Mouse (Mus musculus): ENCODE data around the gene Fat4. TPM values are rescaled to one million over a fixed set of nuclear protein-coding genes. Genes with fewer than 3 reads are reported as not detected.
A peak's percentile ranks its signal among the peaks of the same experiment; 100 is the strongest.

Gene Fat4
- polyA plus RNA-seq, 1 experiment from 2014 or later: 3.1 TPM

GRCm38 (mm10) chr3:38967480-38967879 is 80.7 kb downstream of the Fat4 start:
- Histone ChIP-seq H3K4me1 (no peaks in the 10 kb centered on the region), H3K9me3 (no peaks in the 10 kb centered on the region), H3K27me3 (replicated peaks) (no peaks in the 10 kb centered on the region), H3K27ac (replicated peaks) (no peak overlapping the region), H3K36me3 (peaks cover 37% of the 10 kb centered on the region), H3K4me2 (no peak overlapping the region), H3K9ac (no peak overlapping the region), H3K4me3 (no peak overlapping the region)
- ATAC-seq (ENCODE audit: extremely low read depth, insufficient number of reproducible peaks, low FRiP score, low TSS enrichment): no peak

DNA sequence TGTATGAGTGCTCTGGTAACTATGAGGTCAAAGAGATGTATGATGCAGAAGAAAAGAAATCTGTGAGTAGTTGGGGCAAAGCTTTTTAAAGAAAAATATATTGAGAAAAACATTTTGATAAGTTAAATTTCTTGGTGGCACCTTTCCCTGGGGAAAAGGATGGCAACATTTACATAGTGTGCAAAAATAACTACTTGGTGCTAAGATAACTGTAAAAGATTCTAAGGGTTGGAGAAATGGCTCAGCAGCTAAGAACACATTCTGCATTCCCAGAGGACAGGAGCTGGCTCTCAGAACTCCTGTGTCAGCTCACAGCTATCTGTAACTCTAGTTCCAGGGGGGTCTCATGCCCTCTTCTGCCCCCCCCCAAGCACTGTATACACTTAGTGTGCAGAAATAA is 99.6 kb downstream of the Fat4 start:
- no peak overlapping the region for H3K9ac ChIP-seq

GRCm38 (mm10) chr3:38989181-38989580 is 102.4 kb downstream of the Fat4 start:
- H3K36me3 ChIP-seq: peaks cover 42% of the 10 kb centered on the region
- ATAC-seq (ENCODE audit: extremely low read depth, insufficient number of reproducible peaks, low FRiP score, low TSS enrichment): no peak
- no peaks in the 10 kb centered on the region for H3K4me1 ChIP-seq
- no peaks in the 10 kb centered on the region for H3K27me3 ChIP-seq (replicated peaks)
- no peak overlapping the region for H3K27ac ChIP-seq (replicated peaks)
- WGBS: 75% methylated on average over 3 of the region's 3 CpGs
- H3K9me3 ChIP-seq: 0 out of 2 replicates have a peak, but pooled peaks cover 3% of the 10 kb centered on the region
- no peak overlapping the region for H3K4me3 ChIP-seq
- H3K4me2 ChIP-seq: no peak overlapping the region
- no peak overlapping the region for H3K9ac ChIP-seq

More for the DNA sequence above, 99.6 kb downstream of the Fat4 start:
- Histone ChIP-seq H3K4me2 (no peak overlapping the region), H3K27me3 (replicated peaks) (no peaks in the 10 kb centered on the region), H3K4me1 (no peaks in the 10 kb centered on the region), H3K27ac (replicated peaks) (no peak overlapping the region), H3K4me3 (no peak overlapping the region), H3K36me3 (peaks cover 60% of the 10 kb centered on the region), H3K9me3 (0 out of 2 replicates have a peak, but pooled peaks cover 3% of the 10 kb centered on the region)
- no peak for ATAC-seq (ENCODE audit: extremely low read depth, insufficient number of reproducible peaks, low FRiP score, low TSS enrichment)

GRCm38 (mm10) chr3:39000011-39000410 is 113.3 kb downstream of the Fat4 start:
- H3K4me1 ChIP-seq: 0 out of 2 replicates have a peak, but pooled peaks cover 4% of the 10 kb centered on the region
- H3K4me3 ChIP-seq: no peak overlapping the region
- H3K9me3 ChIP-seq: no peaks in the 10 kb centered on the region
- peaks cover 72% of the 10 kb centered on the region for H3K36me3 ChIP-seq
- 46% methylated on average over 3 of the region's 3 CpGs for WGBS
- no peak overlapping the region for H3K9ac ChIP-seq
- no peak overlapping the region for H3K27ac ChIP-seq (replicated peaks)
- H3K27me3 ChIP-seq (replicated peaks): no peaks in the 10 kb centered on the region
- H3K4me2 ChIP-seq: no peak overlapping the region
- no peak for ATAC-seq (ENCODE audit: extremely low read depth, insufficient number of reproducible peaks, low FRiP score, low TSS enrichment)

- Histone ChIP-seq H3K4me1 (no peaks in the 10 kb centered on the region; the same call in 1 of the 2 replicates), H3K36me3 (peaks cover 66% of the 10 kb centered on the region), H3K27me3 (replicated peaks) (no peaks in the 10 kb centered on the region), H3K27ac (replicated peaks) (no peak overlapping the region), H3K4me3 (no peak overlapping the region), H3K4me2 (no peak overlapping the region), H3K9me3 (no peaks in the 10 kb centered on the region), H3K9ac (no peak overlapping the region)
- WGBS: 77% methylated on average over 7 of the region's 7 CpGs
- ATAC-seq (ENCODE audit: extremely low read depth, insufficient number of reproducible peaks, low FRiP score, low TSS enrichment): no peak
Measured at GRCm38 (mm10) chr3:39010544-39010943, 123.8 kb downstream of the Fat4 start.

GRCm38 (mm10) chr3:39017633-39018032 is 130.9 kb downstream of the Fat4 start:
- Histone ChIP-seq H3K36me3 (peaks cover 7% of the 10 kb centered on the region; the same call in 1 of the 2 replicates), H3K9ac (no peak overlapping the region)

DNA sequence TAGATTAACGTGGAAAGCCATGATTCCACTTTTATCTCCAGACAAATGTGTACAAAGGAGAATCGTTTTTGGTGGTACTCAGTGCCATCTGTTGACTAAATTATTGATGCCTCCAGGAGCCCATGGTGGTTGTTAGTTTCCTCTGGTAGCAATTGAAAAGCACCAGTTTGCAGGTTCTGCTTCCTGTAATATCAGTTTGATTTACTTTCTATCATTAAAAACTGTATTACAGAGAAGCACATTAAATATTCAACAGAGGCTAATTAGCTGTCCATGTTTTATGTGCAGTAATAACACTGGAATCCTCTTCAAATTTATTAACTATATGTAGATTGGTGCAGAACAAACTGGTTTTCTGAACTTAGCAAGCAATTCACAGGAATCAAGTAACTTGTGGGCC is 149.4 kb downstream of the Fat4 start:
- Histone ChIP-seq H3K4me1 (no peaks in the 10 kb centered on the region), H3K27ac (replicated peaks) (no peak overlapping the region), H3K4me2 (no peak overlapping the region), H3K9me3 (no peaks in the 10 kb centered on the region), H3K9ac (no peak overlapping the region), H3K4me3 (no peak overlapping the region), H3K27me3 (replicated peaks) (no peaks in the 10 kb centered on the region), H3K36me3 (no peaks in the 10 kb centered on the region)
- no peak for ATAC-seq (ENCODE audit: extremely low read depth, insufficient number of reproducible peaks, low FRiP score, low TSS enrichment)
- WGBS: 60% methylated on average over 2 of the region's 2 CpGs

More at GRCm38 (mm10) chr3:39017633-39018032, 130.9 kb downstream of the Fat4 start:
- Histone ChIP-seq H3K9me3 (no peaks in the 10 kb centered on the region), H3K27me3 (replicated peaks) (no peaks in the 10 kb centered on the region), H3K27ac (replicated peaks) (no peak overlapping the region), H3K4me3 (no peak overlapping the region), H3K4me2 (no peak overlapping the region), H3K4me1 (no peaks in the 10 kb centered on the region; the same call in 1 of the 2 replicates)
- no peak for ATAC-seq (ENCODE audit: extremely low read depth, insufficient number of reproducible peaks, low FRiP score, low TSS enrichment)
- 52% methylated on average over 1 of the region's 1 CpGs for WGBS

DNA sequence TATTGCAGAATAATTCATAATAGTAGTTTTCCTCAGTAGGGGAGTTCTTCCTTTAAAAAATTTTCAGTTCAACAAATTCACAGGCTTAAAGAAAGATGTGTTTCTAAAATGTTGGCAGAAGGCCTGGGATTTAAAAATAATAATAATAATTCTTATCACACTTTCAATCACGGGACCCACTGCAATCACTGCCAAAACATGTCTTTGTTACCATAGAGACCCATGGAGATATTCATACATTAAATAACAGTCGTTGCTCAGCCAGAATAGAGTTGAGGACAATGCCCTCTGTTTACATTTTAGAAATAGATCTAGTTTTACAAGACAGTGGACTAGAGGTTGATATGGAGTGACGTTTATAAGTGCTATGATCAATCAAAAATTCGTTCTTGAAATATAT is 159.7 kb downstream of the Fat4 start:
- Histone ChIP-seq H3K4me3 (no peak overlapping the region), H3K36me3 (no peaks in the 10 kb centered on the region), H3K27ac (replicated peaks) (no peak overlapping the region), H3K27me3 (replicated peaks) (no peaks in the 10 kb centered on the region), H3K4me2 (no peak overlapping the region), H3K4me1 (peaks cover 16% of the 10 kb centered on the region), H3K9me3 (no peaks in the 10 kb centered on the region), H3K9ac (no peak overlapping the region)
- WGBS: 53% methylated on average over 4 of the region's 4 CpGs
- ATAC-seq (ENCODE audit: extremely low read depth, insufficient number of reproducible peaks, low FRiP score, low TSS enrichment): no peak

DNA sequence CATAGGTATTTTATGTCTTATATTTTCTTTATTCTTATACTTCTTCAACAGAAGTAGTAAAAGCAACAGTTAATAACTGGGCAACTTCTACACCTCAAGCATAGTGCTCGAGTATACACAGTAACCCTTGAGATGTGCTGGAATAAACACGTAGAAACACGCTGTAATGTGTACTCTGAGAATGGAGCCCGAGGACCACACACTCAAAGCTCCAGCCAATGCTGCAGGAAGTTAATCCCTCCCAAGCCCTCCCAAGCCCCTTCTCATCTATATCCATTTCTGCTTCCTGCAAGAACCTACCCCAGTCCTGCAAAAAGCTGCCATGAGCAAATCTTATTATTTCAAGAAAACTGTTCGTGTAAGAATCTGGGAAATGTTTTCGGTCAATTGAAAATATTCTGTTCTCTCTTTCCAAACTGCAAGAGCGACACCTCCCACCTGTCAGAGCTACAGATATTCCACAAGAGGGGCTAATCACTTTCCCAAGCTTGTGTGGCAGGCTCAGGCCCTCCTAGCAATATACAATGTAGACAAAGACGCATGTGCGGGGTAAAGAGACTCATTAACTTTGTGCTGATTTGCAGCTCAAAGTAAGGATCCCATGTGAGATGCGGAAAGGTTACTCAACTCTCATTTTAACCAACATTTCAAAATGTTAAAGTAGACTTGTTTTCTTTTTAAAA is 161.0 kb downstream of the Fat4 start:
- no peak overlapping the region for H3K9ac ChIP-seq
- no peak overlapping the region for H3K4me3 ChIP-seq
- no peak for ATAC-seq (ENCODE audit: extremely low read depth, insufficient number of reproducible peaks, low FRiP score, low TSS enrichment)
- H3K9me3 ChIP-seq: no peaks in the 10 kb centered on the region
- H3K36me3 ChIP-seq: no peaks in the 10 kb centered on the region
- 75% methylated on average over 10 of the region's 10 CpGs for WGBS
- no peak overlapping the region for H3K27ac ChIP-seq (replicated peaks)
- peaks cover 16% of the 10 kb centered on the region for H3K4me1 ChIP-seq
- no peak overlapping the region for H3K4me2 ChIP-seq
- H3K27me3 ChIP-seq (replicated peaks): no peaks in the 10 kb centered on the region

GRCm38 (mm10) chr3:39048304-39048667 is 161.5 kb downstream of the Fat4 start:
- 74% methylated on average over 5 of the region's 5 CpGs for WGBS
- no peak for ATAC-seq (ENCODE audit: extremely low read depth, insufficient number of reproducible peaks, low FRiP score, low TSS enrichment)
- Histone ChIP-seq H3K36me3 (no peaks in the 10 kb centered on the region), H3K9me3 (no peaks in the 10 kb centered on the region), H3K4me1 (peaks cover 16% of the 10 kb centered on the region), H3K4me2 (no peak overlapping the region), H3K9ac (no peak overlapping the region), H3K27me3 (replicated peaks) (no peaks in the 10 kb centered on the region), H3K27ac (replicated peaks) (no peak overlapping the region), H3K4me3 (no peak overlapping the region)

DNA sequence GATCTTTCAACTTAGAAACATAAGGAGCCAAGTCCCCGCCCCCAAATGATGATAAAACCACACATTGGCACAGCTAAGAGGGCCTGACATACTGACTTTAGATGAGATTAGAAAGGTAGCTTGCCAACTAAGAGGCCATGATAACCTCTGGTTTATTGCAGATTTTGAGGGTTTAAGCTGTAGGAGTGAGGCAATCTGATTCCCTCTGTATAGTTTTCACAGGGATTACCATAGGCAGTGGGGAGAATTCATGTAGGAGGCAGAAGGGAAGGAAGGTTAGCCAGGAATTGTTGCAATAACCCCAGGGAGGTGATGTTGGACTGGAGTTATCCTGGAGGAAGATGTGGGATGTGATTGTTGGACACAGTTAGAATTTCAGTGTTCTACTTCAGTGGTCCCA is 163.4 kb downstream of the Fat4 start:
- no peak for ATAC-seq (ENCODE audit: extremely low read depth, insufficient number of reproducible peaks, low FRiP score, low TSS enrichment)
- no peaks in the 10 kb centered on the region for H3K36me3 ChIP-seq

GRCm38 (mm10) chr3:39053072-39053471 is 166.3 kb downstream of the Fat4 start:
- Histone ChIP-seq H3K9ac (no peak overlapping the region), H3K36me3 (no peaks in the 10 kb centered on the region), H3K4me2 (no peak overlapping the region), H3K9me3 (no peaks in the 10 kb centered on the region), H3K27me3 (replicated peaks) (no peaks in the 10 kb centered on the region), H3K4me1 (peaks cover 11% of the 10 kb centered on the region), H3K4me3 (no peak overlapping the region), H3K27ac (replicated peaks) (no peak overlapping the region)
- 66% methylated on average over 6 of the region's 6 CpGs for WGBS
- no peak for ATAC-seq (ENCODE audit: extremely low read depth, insufficient number of reproducible peaks, low FRiP score, low TSS enrichment)

More for the DNA sequence above, 163.4 kb downstream of the Fat4 start:
- peaks cover 16% of the 10 kb centered on the region for H3K4me1 ChIP-seq
- H3K4me2 ChIP-seq: no peak overlapping the region
- no peak overlapping the region for H3K4me3 ChIP-seq
- H3K27ac ChIP-seq (replicated peaks): peak overlapping the region; percentile 36; the same call in 1 of the 2 replicates
- 79% methylated on average over 1 of the region's 1 CpGs for WGBS
- no peak overlapping the region for H3K9ac ChIP-seq
- no peaks in the 10 kb centered on the region for H3K9me3 ChIP-seq
- no peaks in the 10 kb centered on the region for H3K27me3 ChIP-seq (replicated peaks)

All from heart, embryonic 13.5 days (tissue).